Mouse (Mus musculus) forebrain, embryonic 10.5 days (tissue): ENCODE data around the gene Nrg4. TPM values are rescaled to one million over a fixed set of nuclear protein-coding genes. Genes with fewer than 3 reads are reported as not detected.

Experiments used
- DNase-seq: peaks from one replicate; pipeline ENCODE4 v3.0.0-alpha.2; 2017; ENCODE audit warnings: low spot score; ENCODE audit errors: extremely low spot score
- H3K27ac ChIP-seq: fragments of 300-500 bp; sonication (generic); 2 replicates; pipeline ENCODE4 v1.5.1; 2016; ENCODE audit warnings: mild to moderate bottlenecking
- H3K27me3 ChIP-seq: fragments of 300-500 bp; sonication (generic); 2 replicates; pipeline ENCODE4 v1.6.1; 2016; ENCODE audit warnings: mild to moderate bottlenecking; ENCODE audit not compliant: poor library complexity, severe bottlenecking
- H3K36me3 ChIP-seq: fragments of 300-500 bp; sonication (generic); replicated peaks from 2 replicates; pipeline ENCODE4 v1.6.1; 2016; ENCODE audit warnings: mild to moderate bottlenecking, moderate library complexity
- H3K4me1 ChIP-seq: fragments of 300-500 bp; sonication (generic); 2 replicates; pipeline ENCODE4 v1.6.1; 2016
- H3K4me3 ChIP-seq: fragments of 300-500 bp; sonication (generic); 2 replicates; pipeline ENCODE4 v1.5.1; 2016; ENCODE audit warnings: mild to moderate bottlenecking, moderate library complexity
- H3K9me3 ChIP-seq: fragments of 300-500 bp; sonication (generic); 2 replicates; pipeline ENCODE4 v1.6.1; 2016; ENCODE audit warnings: mild to moderate bottlenecking, moderate library complexity
- WGBS: fragments of 180-500 bp; shearing (Covaris S2); methylation state at CpG from one replicate; pipeline ENCODE4 v1.1.7; 2016; 5-methylcytosine and 5-hydroxymethylcytosine counted together
- polyA plus RNA-seq: library from polyadenylated mRNA; unstranded; fragments of >200 nt; fragmentation: Nextera tagmentation; extraction: Ambion mirVana; gene quantifications from 2 replicates; pipeline ENCODE4 v1.2.1, GENCODE M21; 2016

The Nrg4 gene
- polyA plus RNA-seq, 1 experiment from 2014 or later, result 0.73 TPM

GRCm38 (mm10) chr9:55332949-55333348, 6.3 kb upstream of the Nrg4 start:
- 29% methylated on average over 7 of the region's 7 CpGs for WGBS
- H3K36me3 ChIP-seq, result no peaks in the 10 kb centered on the region
- no peak overlapping the region for H3K4me3 ChIP-seq
- peaks cover 42% of the 10 kb centered on the region for H3K27me3 ChIP-seq
- H3K27ac ChIP-seq, result no peak overlapping the region
- no peak for DNase-seq
- peaks cover 25% of the 10 kb centered on the region for H3K4me1 ChIP-seq
- 0 out of 2 replicates have a peak, but pooled peaks cover 6% of the 10 kb centered on the region for H3K9me3 ChIP-seq

GRCm38 (mm10) chr9:55332476-55332875, 5.8 kb upstream of the Nrg4 start:
- Histone ChIP-seq H3K36me3 (no peaks in the 10 kb centered on the region), H3K4me1 (peaks cover 27% of the 10 kb centered on the region), H3K27me3 (peaks cover 46% of the 10 kb centered on the region), H3K9me3 (0 out of 2 replicates have a peak, but pooled peaks cover 2% of the 10 kb centered on the region), H3K27ac (no peak overlapping the region), H3K4me3 (no peak overlapping the region)
- 49% methylated on average over 5 of the region's 5 CpGs for WGBS
- DNase-seq, result no peak

DNA sequence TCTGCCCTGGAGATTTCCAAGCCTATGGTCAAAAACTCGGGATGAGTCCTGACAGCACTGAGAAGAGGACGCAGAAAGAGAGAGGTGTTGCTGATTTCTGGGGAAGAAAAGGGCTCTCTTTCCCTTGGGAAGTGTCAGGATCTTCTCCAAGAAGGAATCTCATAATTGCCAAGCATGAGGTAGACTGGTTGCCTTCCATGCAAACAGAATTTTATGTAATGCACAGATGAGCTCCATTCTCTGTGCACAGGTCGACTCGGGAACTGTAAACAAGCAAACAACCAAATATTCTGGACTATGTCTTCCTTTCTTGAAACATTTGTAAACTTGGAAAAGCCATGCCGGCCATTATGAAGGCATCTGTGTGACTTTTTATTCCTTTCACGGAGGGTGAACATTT, 2.8 kb upstream of the Nrg4 start:
- H3K9me3 ChIP-seq, result no peaks in the 10 kb centered on the region
- no peaks in the 10 kb centered on the region for H3K36me3 ChIP-seq
- peaks cover 76% of the 10 kb centered on the region for H3K27me3 ChIP-seq
- no peak overlapping the region for H3K4me3 ChIP-seq
- peaks cover 48% of the 10 kb centered on the region for H3K4me1 ChIP-seq
- WGBS, result 79% methylated on average over 6 of the region's 6 CpGs
- no peak for DNase-seq
- H3K27ac ChIP-seq, result no peak overlapping the region

- H3K27ac ChIP-seq, result no peak overlapping the region
- peaks cover 85% of the 10 kb centered on the region for H3K27me3 ChIP-seq
- H3K4me3 ChIP-seq, result no peak overlapping the region
- 18% methylated on average over 14 of the region's 14 CpGs for WGBS
- DNase-seq, result no peak
- H3K4me1 ChIP-seq, result peaks cover 48% of the 10 kb centered on the region
- no peaks in the 10 kb centered on the region for H3K36me3 ChIP-seq
- no peaks in the 10 kb centered on the region for H3K9me3 ChIP-seq
These were observed 1.7 kb upstream of the Nrg4 start for GRCm38 (mm10) chr9:55328151-55328918.

DNA sequence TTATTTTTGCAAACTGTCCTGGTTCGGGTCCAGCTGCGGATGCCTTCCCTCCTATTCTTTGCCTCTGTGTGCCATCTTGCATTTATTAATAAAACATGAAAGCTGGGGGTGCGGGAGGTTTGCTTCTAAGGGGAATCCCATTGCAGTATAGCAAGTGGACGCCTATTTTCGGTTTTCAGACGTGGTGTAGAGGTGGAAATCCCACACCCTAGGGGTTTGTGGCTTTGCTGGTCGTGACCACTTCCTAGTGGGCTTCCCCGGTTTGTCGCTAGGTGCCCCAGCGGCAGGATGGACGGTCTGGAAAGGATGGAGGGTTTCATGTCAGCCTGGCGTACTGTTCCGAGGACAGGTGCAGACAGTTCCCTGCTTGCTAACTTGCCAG, 581 bp upstream of the Nrg4 start:
- H3K4me1 ChIP-seq, result peaks cover 40% of the 10 kb centered on the region
- under 1% methylated on average over 13 of the region's 13 CpGs for WGBS
- H3K4me3 ChIP-seq, result peak overlapping the region; percentile 79
- peaks cover 90% of the 10 kb centered on the region for H3K27me3 ChIP-seq
- no peaks in the 10 kb centered on the region for H3K36me3 ChIP-seq
- no peaks in the 10 kb centered on the region for H3K9me3 ChIP-seq
- H3K27ac ChIP-seq, result peak overlapping the region; percentile 88
- DNase-seq, result no peak

DNA sequence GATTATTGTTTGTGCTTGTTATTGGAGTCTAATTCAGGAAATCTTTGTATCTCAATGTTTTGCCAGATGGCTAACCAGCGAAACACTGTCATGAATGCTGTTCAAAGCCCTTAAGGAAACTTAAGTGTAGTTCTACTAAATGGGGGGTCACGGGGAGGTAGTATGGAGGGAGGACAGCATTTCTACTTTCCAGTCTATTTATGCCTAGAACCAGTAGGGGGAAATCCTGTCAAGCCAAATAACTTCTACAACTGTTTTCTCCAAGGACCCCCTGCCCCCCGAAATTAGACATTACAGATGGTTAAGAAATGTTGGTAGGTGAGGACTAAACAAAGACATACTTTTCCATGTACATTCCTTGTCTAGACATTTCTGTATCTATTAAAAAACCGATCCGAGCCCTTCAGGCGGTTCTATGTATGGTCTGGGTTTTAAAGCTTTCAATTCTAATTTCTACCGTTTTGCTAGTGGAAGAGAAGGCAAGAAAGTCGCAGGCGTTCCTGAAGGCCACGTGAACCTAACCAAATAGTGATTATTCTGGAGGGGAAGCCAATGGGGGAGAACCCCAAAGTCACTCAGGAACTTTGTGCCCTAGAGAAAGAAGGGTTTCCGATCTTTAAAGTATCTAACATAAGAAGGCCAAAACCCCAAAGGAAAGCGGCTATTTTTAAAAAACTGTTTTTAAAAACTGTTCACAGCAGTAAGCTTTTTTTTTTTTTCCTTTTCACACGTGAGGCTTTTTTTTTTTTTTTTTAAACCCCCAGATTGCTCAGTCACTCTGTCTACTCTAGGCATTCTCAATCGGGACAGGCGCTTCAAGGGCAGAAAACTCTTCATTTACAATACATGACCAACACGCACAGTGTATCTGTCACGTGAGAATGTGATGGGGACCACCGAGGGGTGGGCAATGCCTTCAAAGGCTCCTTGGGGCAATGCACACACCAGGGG, 805 bp downstream of the Nrg4 start:
- no peak for DNase-seq
- 16% methylated on average over 18 of the region's 18 CpGs for WGBS
- Histone ChIP-seq H3K36me3 (no peaks in the 10 kb centered on the region), H3K9me3 (no peaks in the 10 kb centered on the region), H3K4me3 (peak overlapping the region; percentile 79), H3K27me3 (peaks cover 78% of the 10 kb centered on the region), H3K27ac (peak overlapping the region; percentile 88), H3K4me1 (peaks cover 28% of the 10 kb centered on the region)

GRCm38 (mm10) chr9:55325061-55325460, 1.6 kb downstream of the Nrg4 start:
- peaks cover 28% of the 10 kb centered on the region for H3K4me1 ChIP-seq
- WGBS, result 24% methylated on average over 1 of the region's 1 CpGs
- no peaks in the 10 kb centered on the region for H3K9me3 ChIP-seq
- no peaks in the 10 kb centered on the region for H3K36me3 ChIP-seq
- H3K27me3 ChIP-seq, result peaks cover 70% of the 10 kb centered on the region
- DNase-seq, result no peak
- no peak overlapping the region for H3K4me3 ChIP-seq
- no peak overlapping the region for H3K27ac ChIP-seq

DNA sequence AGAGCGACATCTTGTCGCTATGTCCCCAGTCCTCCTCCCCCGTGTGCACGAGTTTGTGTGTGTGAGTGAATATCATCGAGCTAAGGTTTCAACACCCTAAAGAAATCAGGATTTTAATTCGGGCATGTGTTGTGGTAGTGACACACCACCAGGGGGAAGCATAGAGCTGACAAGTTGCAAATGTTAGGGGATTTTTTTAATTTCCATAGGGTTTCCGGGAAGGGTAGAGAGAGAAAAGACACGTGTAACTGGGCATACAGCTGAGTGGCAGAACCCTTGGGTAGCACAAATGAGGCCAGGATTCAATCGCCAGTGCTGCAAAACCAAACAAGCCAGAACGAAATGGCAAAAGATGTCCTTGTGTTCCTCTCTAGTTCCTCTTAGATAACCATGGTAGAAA, 2.1 kb downstream of the Nrg4 start:
- Histone ChIP-seq H3K27ac (no peak overlapping the region), H3K27me3 (peaks cover 64% of the 10 kb centered on the region), H3K36me3 (no peaks in the 10 kb centered on the region), H3K4me3 (no peak overlapping the region), H3K4me1 (peaks cover 28% of the 10 kb centered on the region), H3K9me3 (no peaks in the 10 kb centered on the region)
- WGBS, result 50% methylated on average over 10 of the region's 10 CpGs
- no peak for DNase-seq

- Histone ChIP-seq H3K4me3 (no peak overlapping the region), H3K4me1 (peaks cover 28% of the 10 kb centered on the region), H3K27ac (no peak overlapping the region), H3K27me3 (peaks cover 60% of the 10 kb centered on the region), H3K36me3 (no peaks in the 10 kb centered on the region), H3K9me3 (no peaks in the 10 kb centered on the region)
- DNase-seq, result no peak
- 51% methylated on average over 8 of the region's 8 CpGs for WGBS
These were observed 2.6 kb downstream of the Nrg4 start for GRCm38 (mm10) chr9:55324085-55324484.

- no peak overlapping the region for H3K27ac ChIP-seq
- no peak for DNase-seq
- peaks cover 46% of the 10 kb centered on the region for H3K27me3 ChIP-seq
- peaks cover 22% of the 10 kb centered on the region for H3K4me1 ChIP-seq
- no peak overlapping the region for H3K4me3 ChIP-seq
- H3K36me3 ChIP-seq, result no peaks in the 10 kb centered on the region
- 82% methylated on average over 1 of the region's 1 CpGs for WGBS
- H3K9me3 ChIP-seq, result no peaks in the 10 kb centered on the region
These were observed 4.0 kb downstream of the Nrg4 start for GRCm38 (mm10) chr9:55322641-55323040.

- Histone ChIP-seq H3K27me3 (no peaks in the 10 kb centered on the region), H3K4me1 (no peaks in the 10 kb centered on the region), H3K4me3 (no peak overlapping the region), H3K27ac (no peak overlapping the region), H3K9me3 (no peaks in the 10 kb centered on the region), H3K36me3 (no peaks in the 10 kb centered on the region)
- DNase-seq, result no peak
- WGBS, result 67% methylated on average over 12 of the region's 12 CpGs
These were observed 12.9 kb downstream of the Nrg4 start for GRCm38 (mm10) chr9:55313619-55314261.

DNA sequence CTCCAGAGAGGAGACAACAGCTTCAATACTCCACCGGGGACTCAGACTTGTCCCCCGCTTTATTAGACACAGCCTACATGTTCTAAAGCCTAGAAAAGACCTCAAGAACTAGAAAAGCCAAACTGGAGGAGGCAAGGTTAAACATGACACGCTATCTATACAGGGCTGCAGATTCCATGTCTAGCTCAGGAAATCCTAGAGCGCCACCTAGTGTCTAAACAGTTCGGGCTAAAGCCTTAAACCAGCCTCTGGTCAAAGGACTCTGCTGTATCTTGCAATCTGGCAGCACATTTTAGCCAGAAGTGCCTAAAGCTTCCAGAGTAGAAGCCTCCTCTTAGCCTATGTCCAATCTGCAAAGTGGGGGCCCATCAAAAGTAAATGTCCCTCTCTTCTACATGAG, 15.1 kb downstream of the Nrg4 start:
- Histone ChIP-seq H3K27me3 (no peaks in the 10 kb centered on the region), H3K36me3 (no peaks in the 10 kb centered on the region), H3K9me3 (no peaks in the 10 kb centered on the region), H3K4me3 (no peak overlapping the region), H3K27ac (no peak overlapping the region), H3K4me1 (no peaks in the 10 kb centered on the region)
- peak; percentile 65 for DNase-seq
- whole genome bisulfite sequencing, result 9% methylated on average over 5 of the region's 5 CpGs
